Mouse (Mus musculus): Measurements from ENCODE around the gene Rbm4b. TPM values are rescaled to one million over a fixed set of nuclear protein-coding genes. Genes with fewer than 3 reads are reported as not detected.

The Rbm4b gene
- 132 and 136 TPM in 2 replicates for polyA plus RNA-seq (2014; fragmentation: Nextera tagmentation; extraction: Ambion mirVana)

GRCm38 (mm10) chr19:4756193-4756911 is at the start of gene Rbm4b:
TSS of gene Rbm4b (plus strand) at chr19:4756497.
- ATAC-seq (ENCODE audit: low FRiP score): peak; percentile 96
- WGBS: under 1% methylated on average over 65 of the region's 65 CpGs
- Histone ChIP-seq H3K36me3 (replicated peaks; ENCODE audit: control insufficient read depth, insufficient read depth) (peaks cover 60% of the 10 kb centered on the region), H3K4me3 (replicated peaks; ENCODE audit: low read length) (peak within 1 kb of the TSS; percentile 65), H3K9ac (peak within 1 kb of the TSS; percentile 83), H3K9me3 (ENCODE audit: control insufficient read depth, low read length) (no peaks in the 10 kb centered on the region), H3K4me2 (replicated peaks) (peak within 1 kb of the TSS; percentile 80), H3K27me3 (ENCODE audit: control insufficient read depth, insufficient read depth, low read length) (no peaks in the 10 kb centered on the region), H3K4me1 (replicated peaks; ENCODE audit: control insufficient read depth, insufficient read depth, low read length) (peaks cover 38% of the 10 kb centered on the region), H3K27ac (peak within 1 kb of the TSS; percentile 94)
- DNase-seq (ENCODE audit: low spot score): peak; percentile 99

GRCm38 (mm10) chr19:4708765-4709164 is 47.5 kb upstream of the Rbm4b start:
- Histone ChIP-seq H3K9me3 (ENCODE audit: control insufficient read depth, low read length) (no peaks in the 10 kb centered on the region), H3K27ac (no peak overlapping the region), H3K9ac (no peak overlapping the region), H3K4me3 (replicated peaks; ENCODE audit: low read length) (no peak overlapping the region), H3K36me3 (replicated peaks; ENCODE audit: control insufficient read depth, insufficient read depth) (no peaks in the 10 kb centered on the region), H3K27me3 (ENCODE audit: control insufficient read depth, insufficient read depth, low read length) (no peaks in the 10 kb centered on the region), H3K4me1 (replicated peaks; ENCODE audit: control insufficient read depth, insufficient read depth, low read length) (peaks cover 19% of the 10 kb centered on the region), H3K4me2 (replicated peaks) (no peak overlapping the region)
- WGBS: 83% methylated on average over 10 of the region's 10 CpGs
- ATAC-seq (ENCODE audit: low FRiP score) (no peak), DNase-seq (ENCODE audit: low spot score) (no peak)

GRCm38 (mm10) chr19:4711098-4711600 is 45.1 kb upstream of the Rbm4b start, which contains the start of gene Sptbn2:
TSS of gene Sptbn2 (plus strand) at chr19:4711167.
- WGBS: 6% methylated on average over 13 of the region's 13 CpGs
- peak; percentile 57 for DNase-seq (ENCODE audit: low spot score)
- H3K27ac ChIP-seq: peak within 1 kb of the TSS; percentile 93

GRCm38 (mm10) chr19:4711601-4712155 is 44.6 kb upstream of the Rbm4b start:
- no peaks in the 10 kb centered on the region for H3K36me3 ChIP-seq (replicated peaks; ENCODE audit: control insufficient read depth, insufficient read depth)
- WGBS: under 1% methylated on average over 55 of the region's 65 CpGs
- no peaks in the 10 kb centered on the region for H3K27me3 ChIP-seq (ENCODE audit: control insufficient read depth, insufficient read depth, low read length)
- DNase-seq (ENCODE audit: low spot score) (peak; percentile 69), ATAC-seq (ENCODE audit: low FRiP score) (peak; percentile 77)
- peak overlapping the region; percentile 61 for H3K4me2 ChIP-seq (replicated peaks)
- H3K4me3 ChIP-seq (replicated peaks; ENCODE audit: low read length): peak overlapping the region; percentile 84
- H3K9me3 ChIP-seq (ENCODE audit: control insufficient read depth, low read length): no peaks in the 10 kb centered on the region
- H3K9ac ChIP-seq: peak overlapping the region; percentile 95
- H3K27ac ChIP-seq: peak overlapping the region; percentile 93
- H3K4me1 ChIP-seq (replicated peaks; ENCODE audit: control insufficient read depth, insufficient read depth, low read length): peaks cover 33% of the 10 kb centered on the region

More at GRCm38 (mm10) chr19:4711098-4711600, 45.1 kb upstream of the Rbm4b start, which contains the start of gene Sptbn2:
- H3K4me2 ChIP-seq (replicated peaks): peak within 1 kb of the TSS; percentile 61
- peaks cover 33% of the 10 kb centered on the region for H3K4me1 ChIP-seq (replicated peaks; ENCODE audit: control insufficient read depth, insufficient read depth, low read length)
- peak within 1 kb of the TSS; percentile 84 for H3K4me3 ChIP-seq (replicated peaks; ENCODE audit: low read length)
- H3K9ac ChIP-seq: peak within 1 kb of the TSS; percentile 95
- no peaks in the 10 kb centered on the region for H3K36me3 ChIP-seq (replicated peaks; ENCODE audit: control insufficient read depth, insufficient read depth)
- peak; percentile 19 for ATAC-seq (ENCODE audit: low FRiP score)
- no peaks in the 10 kb centered on the region for H3K27me3 ChIP-seq (ENCODE audit: control insufficient read depth, insufficient read depth, low read length)
- no peaks in the 10 kb centered on the region for H3K9me3 ChIP-seq (ENCODE audit: control insufficient read depth, low read length)

GRCm38 (mm10) chr19:4712156-4712780 is 44.0 kb upstream of the Rbm4b start:
- no peaks in the 10 kb centered on the region for H3K9me3 ChIP-seq (ENCODE audit: control insufficient read depth, low read length)
- no peaks in the 10 kb centered on the region for H3K27me3 ChIP-seq (ENCODE audit: control insufficient read depth, insufficient read depth, low read length)
- H3K27ac ChIP-seq: peak overlapping the region; percentile 93
- peak overlapping the region; percentile 61 for H3K4me2 ChIP-seq (replicated peaks)
- peaks cover 33% of the 10 kb centered on the region for H3K4me1 ChIP-seq (replicated peaks; ENCODE audit: control insufficient read depth, insufficient read depth, low read length)
- DNase-seq (ENCODE audit: low spot score): peak; percentile 34
- peak; percentile 41 for ATAC-seq (ENCODE audit: low FRiP score)
- H3K36me3 ChIP-seq (replicated peaks; ENCODE audit: control insufficient read depth, insufficient read depth): no peaks in the 10 kb centered on the region
- WGBS: under 1% methylated on average over 55 of the region's 60 CpGs
- H3K4me3 ChIP-seq (replicated peaks; ENCODE audit: low read length): peak overlapping the region; percentile 84
- H3K9ac ChIP-seq: peak overlapping the region; percentile 95

GRCm38 (mm10) chr19:4712781-4713526 is 43.3 kb upstream of the Rbm4b start:
- Histone ChIP-seq H3K4me1 (replicated peaks; ENCODE audit: control insufficient read depth, insufficient read depth, low read length) (peaks cover 33% of the 10 kb centered on the region), H3K27me3 (ENCODE audit: control insufficient read depth, insufficient read depth, low read length) (no peaks in the 10 kb centered on the region), H3K9ac (peak overlapping the region; percentile 95), H3K4me2 (replicated peaks) (peak overlapping the region; percentile 61), H3K4me3 (replicated peaks; ENCODE audit: low read length) (peak overlapping the region; percentile 84), H3K36me3 (replicated peaks; ENCODE audit: control insufficient read depth, insufficient read depth) (peaks cover 4% of the 10 kb centered on the region; the same call in 1 of the 2 replicates), H3K9me3 (ENCODE audit: control insufficient read depth, low read length) (no peaks in the 10 kb centered on the region), H3K27ac (peak overlapping the region; percentile 93)
- WGBS: 23% methylated on average over 13 of the region's 13 CpGs
- ATAC-seq (ENCODE audit: low FRiP score) (no peak), DNase-seq (ENCODE audit: low spot score) (peak; percentile 24)

- Histone ChIP-seq H3K27ac (no peak overlapping the region), H3K4me2 (replicated peaks) (peak overlapping the region; percentile 61), H3K4me3 (replicated peaks; ENCODE audit: low read length) (peak overlapping the region; percentile 84), H3K4me1 (replicated peaks; ENCODE audit: control insufficient read depth, insufficient read depth, low read length) (peaks cover 33% of the 10 kb centered on the region), H3K9ac (peak overlapping the region; percentile 95), H3K27me3 (ENCODE audit: control insufficient read depth, insufficient read depth, low read length) (no peaks in the 10 kb centered on the region), H3K9me3 (ENCODE audit: control insufficient read depth, low read length) (no peaks in the 10 kb centered on the region), H3K36me3 (replicated peaks; ENCODE audit: control insufficient read depth, insufficient read depth) (peaks cover 7% of the 10 kb centered on the region; the same call in 1 of the 2 replicates)
- DNase-seq (ENCODE audit: low spot score): no peak
- WGBS: 35% methylated on average over 3 of the region's 3 CpGs
- ATAC-seq (ENCODE audit: low FRiP score): no peak
Measured at GRCm38 (mm10) chr19:4713886-4714285, 42.4 kb upstream of the Rbm4b start.

GRCm38 (mm10) chr19:4716756-4717155 is 39.5 kb upstream of the Rbm4b start:
- no peak overlapping the region for H3K9ac ChIP-seq
- H3K4me2 ChIP-seq (replicated peaks): no peak overlapping the region
- 95% methylated on average over 14 of the region's 14 CpGs for WGBS
- peaks cover 18% of the 10 kb centered on the region for H3K4me1 ChIP-seq (replicated peaks; ENCODE audit: control insufficient read depth, insufficient read depth, low read length)
- no peak for ATAC-seq (ENCODE audit: low FRiP score)
- no peaks in the 10 kb centered on the region for H3K27me3 ChIP-seq (ENCODE audit: control insufficient read depth, insufficient read depth, low read length)
- no peak overlapping the region for H3K27ac ChIP-seq
- DNase-seq (ENCODE audit: low spot score): no peak
- peaks cover 34% of the 10 kb centered on the region for H3K36me3 ChIP-seq (replicated peaks; ENCODE audit: control insufficient read depth, insufficient read depth)
- H3K9me3 ChIP-seq (ENCODE audit: control insufficient read depth, low read length): no peaks in the 10 kb centered on the region
- no peak overlapping the region for H3K4me3 ChIP-seq (replicated peaks; ENCODE audit: low read length)
